Mouse (Mus musculus) heart, embryonic 10.5 days (tissue): ENCODE data around the gene D7Ertd443e. TPM values are rescaled to one million over a fixed set of nuclear protein-coding genes. Genes with fewer than 3 reads are reported as not detected.

Experiments
- polyA plus RNA-seq: library from polyadenylated mRNA; unstranded; fragments of >200 nt; fragmentation: Nextera tagmentation; extraction: Ambion mirVana; gene quantifications from 2 replicates; pipeline ENCODE4 v1.2.1, GENCODE M21; 2016

D7Ertd443e gene
- polyA plus RNA-seq, 1 experiment from 2014 or later, result not detected

Other genes with a start within 250 kb of the D7Ertd443e start
- 4.3 and 9.6 TPM in 2 replicates for gene Adam12, start 153.5 kb downstream of the D7Ertd443e start, polyA plus RNA-seq